Mouse (Mus musculus) heart, adult 9 months (tissue): Measurements from ENCODE around the gene Rpl4.
"Not testable (repeated sequence)": the region's sequence is repeated elsewhere in the genome, so short reads cannot be mapped to it uniquely, and the experiment has no call there.

ENCODE experiments used
- DNase-seq, 2 experiments: peaks; one replicate each; pipeline ENCODE4 v3.0.0; 2022; ENCODE audit warnings: low spot score in 2 of 2

The Rpl4 gene

GRCm38 (mm10) chr9:64172816-64173665, at the start of gene Rpl4, which contains the start of gene Zwilch:
Gene Rpl4, plus strand, starts transcription at chr9:64173375.
Gene Zwilch, minus strand, starts transcription at chr9:64173104.
- peak; percentile 78 to 85 for DNase-seq

DNA sequence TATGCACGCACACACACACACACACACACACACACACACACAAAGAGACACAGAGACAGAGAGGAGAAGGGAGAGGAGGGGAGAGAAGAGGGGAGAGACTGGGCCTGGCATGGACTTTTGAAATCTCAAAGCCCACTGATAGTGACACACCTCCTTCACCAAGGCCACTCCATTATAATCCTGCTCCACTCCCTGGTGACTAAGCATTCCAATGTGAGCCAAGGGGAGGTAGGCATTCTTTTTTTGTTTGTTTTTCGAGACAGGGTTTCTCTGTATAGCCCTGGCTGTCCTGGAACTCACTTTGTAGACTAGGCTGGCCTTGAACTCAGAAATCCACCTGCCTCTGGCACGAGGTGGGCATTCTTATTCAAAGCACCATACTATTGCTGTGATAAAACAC, 48.3 kb upstream of the Rpl4 start:
- DNase-seq, result not testable (repeated sequence)

GRCm38 (mm10) chr9:64125307-64125706, 47.9 kb upstream of the Rpl4 start:
- no peak for DNase-seq

- DNase-seq, result no peak
Observed at GRCm38 (mm10) chr9:64126121-64126520, 47.1 kb upstream of the Rpl4 start.

- no peak for DNase-seq
Observed at GRCm38 (mm10) chr9:64131623-64132022, 41.6 kb upstream of the Rpl4 start.

GRCm38 (mm10) chr9:64138896-64139295, 34.3 kb upstream of the Rpl4 start:
- peak; percentile 10 to 49 for DNase-seq

- DNase-seq, result no peak
Observed at GRCm38 (mm10) chr9:64139879-64140278, 33.3 kb upstream of the Rpl4 start.

DNA sequence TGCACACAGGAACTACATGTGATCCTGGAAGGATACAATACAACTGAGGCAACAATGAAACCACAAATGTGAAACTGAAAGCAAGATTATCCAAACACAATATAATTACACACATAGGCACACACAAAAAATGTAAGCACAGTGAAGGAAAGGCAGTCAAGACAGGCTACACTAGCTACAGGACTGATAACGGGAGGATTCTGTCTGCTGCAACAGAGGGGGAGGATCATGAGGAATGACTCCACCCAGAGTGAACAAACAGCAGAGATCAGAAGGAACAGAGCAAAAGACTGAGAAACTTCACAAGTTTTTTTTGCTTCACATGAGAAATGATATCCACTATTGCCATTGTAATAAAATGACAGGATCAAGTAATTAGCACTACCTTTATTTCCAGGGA, 16.5 kb upstream of the Rpl4 start:
- DNase-seq, result no peak

GRCm38 (mm10) chr9:64160471-64160870, 12.7 kb upstream of the Rpl4 start:
- DNase-seq, result no peak

- DNase-seq, result not testable (repeated sequence)
Observed at GRCm38 (mm10) chr9:64169967-64170366, 3.2 kb upstream of the Rpl4 start.

GRCm38 (mm10) chr9:64172145-64172815, 895 bp upstream of the Rpl4 start:
- DNase-seq, result no peak

- DNase-seq, result no peak
Observed at GRCm38 (mm10) chr9:64173666-64174220, 568 bp downstream of the Rpl4 start.

DNA sequence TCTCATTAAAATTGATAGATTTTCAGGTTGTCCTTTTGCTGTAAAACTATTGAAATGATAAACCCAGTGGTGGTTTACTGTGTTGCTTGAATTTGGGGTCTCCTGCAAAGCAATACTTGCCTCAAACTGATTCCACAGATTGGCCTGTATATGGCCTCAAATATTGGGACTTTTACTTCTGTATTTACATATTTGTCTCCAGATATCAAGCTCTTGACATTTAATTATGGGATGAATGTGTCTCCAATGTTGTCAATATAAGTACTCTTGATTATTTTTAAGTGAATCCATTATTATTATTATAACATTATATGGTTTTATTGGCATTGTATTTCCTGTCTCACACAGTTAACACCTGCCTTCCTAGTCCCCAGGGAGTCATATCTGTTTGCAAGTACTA, 1.2 kb downstream of the Rpl4 start:
- no peak for DNase-seq

- DNase-seq, result no peak
Observed at GRCm38 (mm10) chr9:64174766-64175165, 1.6 kb downstream of the Rpl4 start.

- DNase-seq, result no peak
Observed at GRCm38 (mm10) chr9:64175378-64175777, 2.2 kb downstream of the Rpl4 start.

- no peak for DNase-seq
Observed at GRCm38 (mm10) chr9:64178610-64178973, 5.4 kb downstream of the Rpl4 start.

- DNase-seq, result peak; percentile 90 to 91
Observed at GRCm38 (mm10) chr9:64178974-64179646, 5.9 kb downstream of the Rpl4 start, which contains the start of gene Snapc5. Gene Snapc5, plus strand, starts transcription at chr9:64179274.

- not testable (repeated sequence) for DNase-seq
Observed at GRCm38 (mm10) chr9:64183295-64183694, 10.1 kb downstream of the Rpl4 start.

DNA sequence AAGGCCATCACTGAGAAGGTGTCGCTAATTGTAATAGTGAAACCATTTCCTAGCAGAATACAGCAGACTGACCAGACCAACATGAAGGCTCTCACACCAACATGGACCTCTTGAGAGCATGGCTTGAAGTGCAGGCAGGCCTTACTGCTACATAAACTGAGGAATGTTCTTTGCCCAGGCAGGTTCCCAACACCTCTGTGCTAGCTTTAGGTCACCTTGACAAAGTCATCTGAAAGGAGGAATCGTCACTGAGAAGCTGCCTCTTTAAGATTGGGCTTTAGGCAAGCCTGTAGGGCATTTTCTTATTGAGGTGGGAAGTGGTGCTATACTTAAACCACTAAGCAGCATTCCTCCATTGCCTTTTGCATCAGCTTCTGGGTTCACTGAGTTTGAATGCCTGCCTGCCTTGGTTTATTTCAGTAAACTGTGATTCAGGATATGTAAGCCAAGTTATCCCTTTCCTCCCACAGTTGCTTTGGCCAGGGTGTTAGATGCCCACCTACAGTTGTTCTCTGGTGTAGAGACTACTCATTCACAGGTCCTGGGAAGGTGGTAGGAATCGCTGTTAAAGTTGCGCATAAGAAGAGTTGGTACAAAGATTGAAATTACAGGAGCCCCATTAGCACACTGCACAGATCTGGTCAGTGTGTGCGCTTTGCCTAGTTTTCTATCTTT, 11.1 kb downstream of the Rpl4 start:
- DNase-seq, result no peak

DNA sequence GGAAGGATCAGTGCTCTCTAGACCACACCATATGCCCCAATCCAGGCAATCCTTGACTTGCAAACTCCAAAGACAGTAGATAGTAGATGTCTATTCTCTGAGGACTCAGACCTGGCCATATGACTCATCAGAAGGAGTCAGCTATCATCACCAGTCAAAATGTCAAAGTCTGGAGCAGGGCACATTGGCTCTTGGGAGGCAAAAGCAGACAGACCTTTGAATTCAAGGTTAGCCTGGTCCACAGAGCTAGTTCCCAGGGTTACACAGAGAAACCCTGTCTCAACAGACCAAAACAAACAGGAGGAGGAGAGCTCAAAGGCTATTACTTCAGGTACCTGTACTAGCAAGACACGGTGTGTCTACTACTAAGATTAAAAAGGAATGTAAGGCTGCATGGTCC, 20.7 kb downstream of the Rpl4 start:
- no peak for DNase-seq

DNA sequence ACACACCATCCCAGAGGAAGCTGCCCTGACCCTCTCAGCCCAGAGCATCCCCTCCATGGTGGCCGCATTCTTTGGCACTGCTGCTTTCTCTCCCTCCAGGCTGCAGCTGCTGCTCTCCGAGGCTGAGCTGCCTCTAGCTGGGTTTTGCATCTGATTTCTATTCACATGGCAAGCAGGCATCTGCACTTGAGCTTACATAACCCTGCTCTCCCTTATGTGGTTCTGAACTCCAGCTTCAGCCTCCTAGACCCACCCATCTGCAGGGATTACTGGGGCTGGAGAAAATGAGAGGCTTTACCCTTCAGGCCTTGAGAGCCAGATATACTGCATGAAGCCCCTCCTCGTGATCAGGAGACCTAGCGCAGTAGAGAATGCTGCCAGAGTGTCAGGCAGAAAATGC, 22.4 kb downstream of the Rpl4 start:
- peak; percentile 20 to 29 for DNase-seq

DNA sequence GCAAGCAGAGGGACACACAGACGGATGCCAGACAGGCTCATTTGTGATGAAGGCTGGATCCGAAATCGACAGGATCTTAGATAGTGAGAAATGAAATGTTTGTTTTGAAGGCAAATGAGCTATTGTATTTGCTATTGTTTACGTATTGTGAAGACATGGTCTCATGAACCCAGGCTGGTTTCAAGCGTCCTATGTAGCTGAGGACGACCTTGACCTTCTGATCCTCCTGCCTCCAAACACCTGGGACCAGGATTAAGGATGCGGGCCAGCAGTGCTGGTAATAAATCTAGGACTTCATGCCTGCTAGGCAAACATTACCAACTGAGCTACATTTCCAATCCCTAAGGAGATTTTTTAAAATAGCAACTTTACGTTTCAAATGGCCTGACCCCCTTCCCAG, 24.3 kb downstream of the Rpl4 start:
- no peak for DNase-seq
